Mouse (Mus musculus): ENCODE data around the gene Rhbdd1.
A peak's percentile ranks its signal among the peaks of the same experiment; 100 is the strongest.

The Rhbdd1 gene

GRCm38 (mm10) chr1:82316111-82316745 is at the start of gene Rhbdd1:
Gene Rhbdd1, plus strand, starts transcription at chr1:82316452.
- peak; percentile 98 for DNase-seq

- no peak for DNase-seq
Measured at GRCm38 (mm10) chr1:82267547-82267946, 48.7 kb upstream of the Rhbdd1 start.

- DNase-seq = no peak
Measured at GRCm38 (mm10) chr1:82272231-82272630, 44.0 kb upstream of the Rhbdd1 start.

GRCm38 (mm10) chr1:82273529-82273928 is 42.7 kb upstream of the Rhbdd1 start:
- DNase-seq = no peak

DNA sequence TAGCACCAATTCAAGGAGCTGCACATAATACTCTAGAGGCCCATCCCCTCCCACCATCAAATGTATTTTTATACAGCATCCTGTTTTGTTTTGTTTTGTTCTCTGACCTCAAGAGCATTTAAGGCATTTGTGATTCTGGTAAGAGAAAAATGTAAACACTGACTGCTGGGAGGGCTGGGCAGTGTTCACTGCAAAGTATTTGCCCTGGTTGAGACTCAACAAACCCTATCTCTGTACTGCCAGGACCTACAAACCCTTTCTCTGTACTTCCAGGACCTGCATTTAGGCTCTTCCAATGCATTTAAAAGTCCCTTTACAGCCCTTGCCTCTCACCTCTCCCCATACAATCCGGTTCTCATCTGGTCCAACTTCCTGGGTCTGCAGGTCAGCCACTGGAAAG is 41.9 kb upstream of the Rhbdd1 start:
- no peak for DNase-seq

- no peak for DNase-seq
Measured at GRCm38 (mm10) chr1:82279768-82280167, 36.5 kb upstream of the Rhbdd1 start.

DNA sequence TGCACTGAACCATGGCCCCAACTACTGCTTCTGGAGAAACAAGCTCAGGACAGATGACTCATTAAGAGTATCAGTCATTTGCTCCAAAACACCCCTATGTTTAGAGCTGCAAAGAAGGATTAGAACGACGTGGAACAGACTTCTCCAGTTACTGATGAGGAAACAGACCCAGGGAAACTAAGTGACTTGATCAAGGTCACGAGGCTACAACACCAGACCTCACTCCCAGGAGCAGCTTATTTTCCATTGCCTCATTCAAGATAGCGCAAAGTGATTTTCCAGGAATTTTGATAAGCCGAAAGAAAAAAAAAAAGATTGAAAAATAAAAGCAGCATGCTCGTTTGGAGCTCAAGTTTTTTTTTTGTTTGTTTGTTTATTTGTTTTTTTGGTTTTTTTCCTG is 34.4 kb upstream of the Rhbdd1 start:
- DNase-seq = no peak

DNA sequence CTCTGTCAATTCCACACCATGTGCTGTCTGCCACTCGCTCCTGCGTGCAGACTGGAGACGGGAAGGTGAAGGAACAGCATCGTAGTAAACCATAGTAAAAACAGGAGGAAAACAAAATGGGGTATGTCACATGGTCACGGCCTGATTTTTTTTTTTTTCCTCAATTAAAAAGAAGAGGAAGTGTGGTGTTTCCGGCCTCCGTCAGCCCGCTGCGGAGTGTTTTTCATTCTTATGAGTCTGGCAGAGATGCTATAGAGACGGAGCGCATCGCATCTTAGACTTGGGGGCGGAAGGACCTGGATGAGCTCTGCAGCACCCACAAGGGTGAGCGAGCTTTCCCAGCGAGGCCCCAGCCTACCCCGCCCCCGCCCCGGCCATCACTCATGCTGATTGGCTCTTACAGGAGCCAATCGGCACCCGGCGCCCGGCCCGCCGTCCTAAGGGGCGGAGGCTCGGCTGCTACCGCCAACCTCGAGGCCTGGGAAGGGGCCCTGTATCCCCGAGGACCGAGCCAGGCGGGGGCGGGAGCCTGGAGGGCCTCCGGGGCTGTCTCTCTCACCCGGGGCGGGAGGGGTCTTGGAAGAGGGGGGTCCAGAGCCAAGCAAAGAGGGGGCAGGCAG is 33.1 kb upstream of the Rhbdd1 start:
- peak; percentile 90 for DNase-seq

- peak; percentile 33 for DNase-seq
Measured at GRCm38 (mm10) chr1:82283901-82284301, 32.4 kb upstream of the Rhbdd1 start.

DNA sequence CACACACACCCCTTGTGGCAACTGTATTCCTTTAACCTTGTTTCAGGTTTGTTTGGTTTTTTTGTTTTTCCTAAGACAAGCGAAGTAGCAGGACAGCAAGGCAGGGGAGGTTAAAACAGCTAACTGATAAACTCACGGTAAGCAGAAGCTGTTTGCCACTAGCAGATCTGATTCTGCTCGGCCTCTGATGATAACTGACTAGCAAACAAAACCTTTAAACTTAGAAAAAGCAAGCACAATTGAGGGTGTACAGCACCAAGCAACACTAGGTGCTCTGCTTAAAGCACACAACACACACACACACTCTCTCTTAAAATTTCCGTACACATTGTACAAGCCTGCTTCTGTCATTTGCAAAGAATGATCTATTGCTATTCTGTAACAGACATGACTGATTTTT is 31.8 kb upstream of the Rhbdd1 start:
- DNase-seq = no peak

GRCm38 (mm10) chr1:82285461-82286189 is 30.6 kb upstream of the Rhbdd1 start:
- no peak for DNase-seq

GRCm38 (mm10) chr1:82286190-82287051 is 29.8 kb upstream of the Rhbdd1 start:
- peak; percentile 9 for DNase-seq

DNA sequence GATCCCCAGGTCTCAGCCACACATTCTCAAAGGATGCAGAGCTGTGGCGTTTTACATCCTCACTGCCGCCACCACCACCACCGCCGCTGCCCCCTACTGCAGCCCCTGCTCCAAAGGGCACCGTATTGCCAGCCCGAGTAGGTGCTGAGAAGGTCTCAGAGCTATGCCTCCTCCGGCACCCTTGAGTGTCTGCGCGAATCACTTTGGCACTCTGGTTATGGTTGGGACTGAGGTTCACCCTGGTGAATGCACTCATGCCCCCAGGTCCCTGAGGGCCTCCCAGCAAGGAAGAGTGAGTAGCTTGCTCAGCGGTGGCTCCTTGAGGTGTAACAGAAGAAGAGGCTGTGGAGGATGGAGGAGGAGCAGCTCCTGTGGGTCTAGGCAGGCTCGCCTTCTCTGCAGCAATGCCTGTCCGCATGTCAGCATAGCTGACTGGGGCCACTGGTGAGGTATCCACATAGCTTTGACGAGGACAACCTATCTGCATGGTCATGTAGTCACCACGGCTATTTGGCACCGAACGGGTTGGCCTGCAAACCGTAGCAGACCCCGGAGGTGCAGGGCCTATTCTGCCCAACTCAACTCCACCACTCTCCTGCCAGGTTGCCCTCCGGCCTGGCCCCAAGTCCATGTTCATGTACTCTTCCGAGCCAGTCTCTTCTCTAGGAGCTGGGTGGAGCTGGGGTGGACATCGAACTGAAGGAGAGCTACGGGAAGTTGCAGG is 29.0 kb upstream of the Rhbdd1 start:
- DNase-seq = peak; percentile 36

DNA sequence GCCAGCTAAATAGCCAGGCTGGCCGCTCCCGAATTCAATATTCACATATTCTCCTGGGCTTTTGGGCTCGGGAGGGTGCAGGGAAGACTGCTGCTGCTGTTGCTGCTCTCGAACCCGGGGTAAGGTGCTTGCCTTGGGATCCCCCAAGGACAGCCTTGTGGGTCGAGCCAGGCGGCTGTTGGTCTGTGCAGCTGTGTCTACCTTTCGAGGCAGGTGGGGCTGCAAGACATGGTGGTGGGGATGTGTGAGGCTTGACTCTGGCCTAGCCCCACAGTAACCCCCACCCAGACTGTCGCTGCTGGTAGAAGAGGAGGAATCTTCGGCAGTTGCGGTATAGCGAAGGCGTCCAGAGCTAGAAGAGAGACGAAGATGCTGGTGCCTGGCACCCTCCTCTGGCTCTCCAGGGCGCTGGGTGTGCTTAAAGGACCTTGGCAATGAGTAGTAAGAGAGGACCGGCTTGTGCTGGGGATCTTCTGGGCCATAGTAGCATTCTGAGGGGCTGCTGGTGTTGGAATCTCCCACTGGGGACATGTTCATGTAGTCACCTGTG is 28.4 kb upstream of the Rhbdd1 start:
- peak; percentile 19 for DNase-seq

- peak; percentile 7 for DNase-seq
Measured at GRCm38 (mm10) chr1:82288421-82288990, 27.7 kb upstream of the Rhbdd1 start.

- DNase-seq = peak; percentile 6
Measured at GRCm38 (mm10) chr1:82289116-82289989, 26.9 kb upstream of the Rhbdd1 start.

DNA sequence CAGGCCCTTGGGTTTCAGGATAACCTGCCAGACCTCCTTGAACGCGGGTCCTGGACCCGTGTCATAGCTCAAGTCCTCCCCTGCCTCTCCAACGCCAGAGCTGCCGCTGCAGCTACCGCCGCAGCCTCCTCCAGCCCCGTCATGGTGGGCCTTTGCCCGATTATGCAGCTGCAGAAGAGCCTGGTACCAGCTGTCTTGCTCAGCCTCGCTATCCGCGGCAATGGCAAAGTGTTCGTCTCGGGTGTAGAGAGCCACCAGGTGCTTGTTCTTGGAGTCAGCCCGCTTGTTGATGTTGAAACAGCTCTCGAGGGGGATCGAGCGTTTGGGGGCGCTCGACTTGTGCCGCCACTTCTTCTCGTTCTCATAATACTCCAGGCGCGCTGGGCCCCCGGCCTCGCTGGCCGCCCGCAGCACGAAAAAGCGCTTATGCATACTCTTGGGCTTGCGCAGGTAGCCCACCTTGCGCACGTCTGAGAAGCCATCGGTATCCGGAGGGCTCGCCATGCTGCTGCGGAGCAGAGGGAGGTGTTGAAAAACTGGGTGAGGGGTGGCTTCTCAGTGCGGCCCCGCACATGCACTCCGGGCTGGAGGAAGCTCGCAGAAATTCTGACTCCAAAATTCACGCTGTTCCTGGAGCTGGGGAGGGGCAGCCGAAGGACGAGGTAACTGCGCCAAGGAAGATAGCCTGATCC is 26.1 kb upstream of the Rhbdd1 start:
- peak; percentile 82 for DNase-seq

- DNase-seq = peak; percentile 87
Measured at GRCm38 (mm10) chr1:82290723-82291150, 25.5 kb upstream of the Rhbdd1 start.

- DNase-seq = peak; percentile 88
Measured at GRCm38 (mm10) chr1:82291151-82291797, 25.0 kb upstream of the Rhbdd1 start, which contains the start of gene Irs1. Gene Irs1, minus strand, starts transcription at chr1:82291416.

Data from right cerebral cortex, postnatal 25 days (tissue).